Mouse (Mus musculus): Measurements from ENCODE around the gene Lgals2.

The Lgals2 gene

DNA sequence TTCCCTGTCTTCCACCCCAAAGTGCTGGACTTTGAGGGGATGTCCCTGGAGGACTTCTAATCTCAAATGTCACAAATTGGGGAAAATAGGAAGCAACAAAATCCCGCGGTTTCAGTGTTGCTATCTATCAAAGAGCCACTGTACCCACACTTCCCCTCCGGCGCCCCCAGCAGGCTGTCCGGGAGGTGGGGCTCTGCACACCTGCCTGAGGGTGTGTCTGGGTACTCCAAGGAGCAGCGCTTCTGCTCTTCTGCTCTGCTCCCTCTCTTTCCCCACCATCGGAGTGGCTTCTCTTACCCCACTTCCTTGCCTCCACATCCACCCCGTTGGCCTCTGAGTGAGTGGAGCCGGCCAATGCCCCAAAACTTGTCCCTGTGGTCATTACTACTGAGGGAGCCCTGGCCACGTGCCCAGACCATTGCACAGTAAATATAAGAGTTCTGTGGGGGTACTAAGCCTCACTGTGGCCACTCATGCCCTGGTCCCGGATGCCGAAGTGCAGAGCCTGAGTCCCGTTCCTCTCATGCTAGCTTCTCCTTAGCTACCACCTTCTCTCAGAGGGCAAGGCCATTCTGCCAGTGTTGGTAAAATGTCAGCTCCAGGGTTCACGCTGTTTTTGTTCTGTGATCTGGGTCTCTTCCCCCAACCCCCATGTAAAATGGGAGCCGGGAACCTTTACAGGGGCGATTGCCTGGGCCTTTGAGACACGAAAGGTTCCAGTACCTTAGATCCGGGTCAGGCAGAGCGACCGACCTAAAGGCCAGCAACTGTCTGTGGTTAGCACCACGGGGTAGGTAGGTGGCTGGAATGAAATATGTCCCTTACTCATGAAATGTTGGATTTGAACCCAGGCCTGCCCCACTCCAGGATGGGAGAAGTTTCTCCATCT lies 11.5 kb downstream of the Lgals2 start:
- peak in 1 of 2 experiments; percentile 29 for DNase-seq (ENCODE audit: low spot score in 2 of 2)

DNA sequence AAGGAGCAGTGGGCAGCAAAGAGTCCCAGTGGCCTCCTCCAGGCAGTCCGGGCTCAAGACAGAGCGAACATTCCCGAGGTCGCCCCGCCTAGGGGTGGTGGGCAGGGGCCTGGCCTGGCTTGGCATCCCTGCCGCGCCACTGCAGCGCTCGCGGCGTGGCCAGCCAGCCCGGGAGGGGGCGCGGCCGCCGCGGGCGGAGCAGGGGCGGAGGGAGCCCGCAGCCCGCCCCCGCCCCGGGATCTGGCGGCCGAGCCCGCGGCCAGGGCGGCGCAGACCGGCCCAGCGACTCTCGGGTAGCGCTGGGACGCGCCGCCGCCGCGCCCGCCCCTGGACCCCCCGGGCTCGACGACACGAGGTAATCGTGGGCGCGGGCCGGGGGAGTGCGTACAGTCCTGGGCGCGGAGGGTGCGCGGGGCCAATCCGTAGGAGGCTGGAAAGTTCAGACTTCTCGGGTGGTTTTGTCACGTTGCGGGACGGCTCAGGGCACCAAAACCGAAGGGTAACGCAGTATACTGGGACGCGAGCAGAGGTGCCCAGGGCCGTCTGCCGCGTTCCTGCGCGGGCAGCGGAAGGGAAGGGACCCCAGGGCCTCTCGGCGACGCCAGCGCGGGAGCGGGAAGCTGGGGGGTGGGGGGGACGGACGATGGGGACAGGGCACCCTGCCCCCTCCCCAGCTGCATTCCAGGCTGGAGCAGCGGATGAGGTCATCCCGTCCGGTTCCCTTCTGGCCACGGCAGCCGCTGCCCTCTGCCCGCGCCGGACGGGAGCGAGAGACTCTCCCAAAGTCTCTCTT lies 12.8 kb downstream of the Lgals2 start, which contains the start of gene Cdc42ep1:
TSS of gene Cdc42ep1 (plus strand) at position 254 of the 793 bp plus-strand sequence.
- peak in 1 of 2 experiments; percentile 59 for DNase-seq (ENCODE audit: low spot score in 2 of 2)

DNA sequence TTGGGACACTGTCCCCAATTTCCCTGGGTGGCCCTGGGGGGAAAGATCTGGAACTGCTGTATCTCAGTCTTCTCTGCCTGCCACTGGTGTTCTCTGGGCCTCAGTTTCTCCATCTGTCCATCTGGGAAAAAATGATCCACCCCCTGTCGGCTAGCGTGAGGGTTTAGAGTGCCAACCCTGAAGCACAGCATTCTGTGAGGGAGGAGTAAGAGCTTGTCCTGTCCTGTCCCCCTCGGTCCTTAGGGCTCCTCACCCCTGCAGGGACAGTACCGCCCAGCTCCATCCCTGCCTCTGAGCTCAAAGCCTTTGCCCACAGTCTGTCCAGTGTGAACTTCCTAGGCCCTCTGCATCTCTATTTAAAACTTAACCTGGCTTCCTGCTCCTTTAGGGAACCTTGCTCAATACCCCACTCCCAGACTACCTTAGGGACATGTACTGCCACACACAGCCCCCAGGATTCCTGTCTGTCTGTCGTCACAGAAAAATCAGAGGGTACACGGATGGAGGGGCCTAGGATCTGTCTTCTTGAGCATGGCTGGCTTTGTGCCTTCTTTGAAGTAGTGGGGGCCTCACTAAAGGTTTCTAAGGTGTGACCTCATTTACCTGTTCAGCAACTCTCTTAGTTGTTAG lies 14.1 kb downstream of the Lgals2 start:
- peak in 1 of 2 experiments; percentile 10 for DNase-seq (ENCODE audit: low spot score in 2 of 2)

DNA sequence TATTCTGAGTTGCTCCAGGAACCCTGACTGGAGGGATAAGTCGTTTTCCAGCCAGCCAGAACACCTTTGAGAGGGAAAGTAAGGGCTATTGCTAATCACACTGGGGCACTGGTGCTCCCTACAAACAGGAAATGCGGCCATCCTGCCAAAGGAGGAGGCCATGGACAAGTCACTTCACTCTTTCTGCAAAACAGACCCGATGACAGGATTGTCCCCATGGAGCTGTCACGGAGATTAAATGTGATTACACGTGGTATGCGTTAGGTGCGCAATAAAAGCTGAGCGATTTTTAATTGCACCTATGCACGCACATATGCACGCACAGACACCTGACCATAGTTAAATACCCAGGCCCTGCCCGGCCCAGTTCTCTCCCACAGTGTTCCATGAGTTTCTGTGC lies 14.6 kb downstream of the Lgals2 start:
- DNase-seq (ENCODE audit: low spot score in 2 of 2): peak in 1 of 2 experiments; percentile 14

DNA sequence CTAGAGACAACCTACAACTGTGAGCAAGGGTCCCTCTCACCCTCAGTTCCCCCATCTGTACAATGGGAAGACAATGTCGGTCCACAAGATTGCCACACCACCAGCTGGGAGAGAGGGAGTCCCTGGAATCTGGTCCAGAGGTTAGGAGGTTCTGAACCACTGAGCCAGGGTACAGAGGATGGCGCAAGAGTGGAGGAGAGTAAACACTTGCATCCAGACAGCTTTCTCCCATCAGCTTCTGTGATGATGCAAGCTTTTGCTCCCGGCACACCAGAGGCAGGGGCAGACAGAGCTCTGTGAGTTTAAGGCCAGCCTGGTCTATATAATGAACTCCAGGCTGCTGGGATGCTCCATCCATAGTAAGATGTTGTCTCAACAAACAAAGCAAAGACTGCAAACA lies 15.1 kb downstream of the Lgals2 start:
- DNase-seq (ENCODE audit: low spot score in 2 of 2): no peak

DNA sequence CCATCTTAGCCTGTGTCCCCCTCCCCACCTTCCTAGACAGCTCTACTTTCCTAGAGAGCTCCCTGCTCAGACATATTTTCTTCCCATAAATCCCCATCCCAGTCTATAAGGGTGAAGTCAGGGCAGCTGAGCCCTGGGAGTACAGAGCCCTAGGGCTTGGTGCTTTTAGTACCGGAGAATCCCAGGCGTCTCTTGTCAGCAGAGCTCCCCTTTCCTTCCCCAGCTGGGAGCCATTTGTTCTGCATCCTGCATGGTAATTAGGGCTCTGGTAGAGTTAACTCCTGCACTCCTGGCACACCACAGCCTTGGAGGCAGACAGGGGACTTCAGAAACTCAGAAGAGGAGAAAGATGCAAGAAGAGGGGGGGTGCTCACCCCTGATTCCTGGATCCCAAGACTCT lies 15.6 kb downstream of the Lgals2 start:
- peak in 1 of 2 experiments; percentile 29 for DNase-seq (ENCODE audit: low spot score in 2 of 2)

DNA sequence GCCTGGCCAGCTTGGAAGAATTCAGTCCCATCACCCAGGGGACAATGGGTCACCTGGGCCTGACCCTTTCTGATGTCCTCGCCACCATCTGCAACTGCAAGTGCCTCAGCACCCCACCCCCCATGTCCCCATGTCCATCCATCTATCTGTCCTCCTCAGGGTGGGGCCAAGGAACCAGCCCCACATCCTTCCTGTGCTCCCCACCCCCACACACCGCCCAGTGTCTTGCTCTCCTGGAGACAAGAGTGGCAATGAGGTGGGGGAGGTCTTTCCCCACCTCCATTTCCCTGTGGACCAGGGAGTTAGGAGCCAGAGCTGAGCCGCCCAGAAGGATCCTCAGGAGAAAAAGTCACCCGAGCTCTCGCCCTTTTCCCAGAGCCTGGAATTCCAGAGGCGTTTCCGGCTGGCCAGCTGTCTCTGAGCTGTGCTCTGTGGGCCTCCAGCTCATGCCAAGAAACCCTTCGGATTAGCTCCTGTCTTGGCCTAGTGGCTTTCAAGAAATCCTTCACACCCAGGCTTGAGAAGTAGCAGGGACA lies 19.2 kb downstream of the Lgals2 start:
- peak in 1 of 2 experiments; percentile 25 for DNase-seq (ENCODE audit: low spot score in 2 of 2)

DNA sequence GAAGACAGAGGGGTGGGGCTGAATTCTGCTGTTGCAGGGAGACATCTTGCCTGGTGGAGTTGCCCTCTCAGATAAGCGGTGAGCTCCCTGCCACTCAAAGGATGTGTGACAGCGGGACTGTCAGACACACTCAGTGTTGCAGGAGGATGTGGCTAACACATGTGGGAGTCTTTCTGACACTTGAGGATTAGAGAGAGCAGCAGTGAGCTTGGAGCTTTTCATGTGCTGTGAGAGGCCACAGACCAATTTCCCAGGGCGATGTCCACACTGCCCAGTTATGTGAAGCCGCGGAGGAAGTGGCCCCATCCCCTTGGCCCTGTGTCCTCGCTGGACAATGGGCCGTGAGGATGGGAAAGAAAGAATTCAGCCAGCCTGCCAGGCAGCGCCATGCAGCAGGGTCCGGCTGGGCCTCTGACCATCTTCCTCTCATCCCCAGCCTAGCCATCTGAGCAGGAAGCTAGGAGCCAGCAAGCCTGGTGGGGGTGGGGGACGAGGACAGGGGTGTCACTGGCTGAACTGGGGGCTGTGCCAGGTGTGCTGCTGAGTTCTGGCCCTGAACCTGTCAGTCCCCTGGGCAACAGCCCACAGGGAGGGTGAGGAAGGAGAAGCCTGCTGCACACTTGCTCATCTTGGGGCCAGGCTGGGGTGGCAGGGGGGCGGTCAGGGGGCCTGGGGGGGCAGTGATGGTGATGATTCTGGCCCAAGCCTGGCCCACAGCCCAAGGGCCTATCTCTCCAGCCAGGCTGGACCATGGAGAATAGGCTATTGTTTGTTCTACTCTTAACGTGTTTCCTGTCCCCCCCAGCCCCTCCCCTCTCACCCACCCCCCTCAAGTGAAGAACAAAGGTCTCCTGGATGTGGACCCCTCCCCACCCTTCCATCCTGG lies 19.9 kb downstream of the Lgals2 start:
- no peak for DNase-seq (ENCODE audit: low spot score in 2 of 2)

DNA sequence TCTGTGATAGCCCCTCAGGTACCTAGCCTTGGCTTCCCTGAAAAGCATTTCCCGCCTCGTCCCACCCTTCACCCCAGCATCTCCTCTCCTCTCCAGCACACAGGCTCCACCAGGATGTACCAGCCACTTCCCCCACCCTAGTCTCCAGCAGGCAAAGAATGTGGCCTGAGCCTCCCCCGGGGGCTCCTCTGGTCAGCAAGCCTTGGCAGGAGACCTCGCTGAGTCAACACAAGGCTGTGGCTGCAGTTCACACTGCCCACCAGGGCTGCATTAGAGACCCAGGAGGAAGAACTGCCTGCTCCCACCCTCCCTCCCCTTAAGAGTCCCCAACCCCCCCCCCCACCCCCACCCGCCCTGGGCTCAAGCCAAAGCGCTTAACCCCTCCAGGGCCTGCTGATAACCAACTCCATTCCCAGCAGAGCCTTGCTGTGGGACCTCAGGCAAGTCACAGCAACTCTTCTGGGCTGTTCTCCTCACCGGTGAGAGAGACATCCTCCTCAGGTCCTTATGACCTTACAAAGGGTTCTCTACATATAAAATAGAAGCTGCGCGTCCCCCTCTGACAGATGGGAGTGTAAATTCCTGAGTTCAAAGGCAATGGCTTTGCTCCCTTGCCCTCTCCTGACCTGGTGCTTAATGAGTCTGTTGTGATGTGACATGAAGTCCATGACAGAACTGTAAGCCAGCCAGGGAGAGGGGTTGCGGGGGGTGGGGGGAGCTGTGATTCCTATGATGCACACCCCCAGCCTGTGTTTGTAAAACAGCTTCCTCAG lies 20.9 kb downstream of the Lgals2 start:
- DNase-seq (ENCODE audit: low spot score in 2 of 2): no peak

DNA sequence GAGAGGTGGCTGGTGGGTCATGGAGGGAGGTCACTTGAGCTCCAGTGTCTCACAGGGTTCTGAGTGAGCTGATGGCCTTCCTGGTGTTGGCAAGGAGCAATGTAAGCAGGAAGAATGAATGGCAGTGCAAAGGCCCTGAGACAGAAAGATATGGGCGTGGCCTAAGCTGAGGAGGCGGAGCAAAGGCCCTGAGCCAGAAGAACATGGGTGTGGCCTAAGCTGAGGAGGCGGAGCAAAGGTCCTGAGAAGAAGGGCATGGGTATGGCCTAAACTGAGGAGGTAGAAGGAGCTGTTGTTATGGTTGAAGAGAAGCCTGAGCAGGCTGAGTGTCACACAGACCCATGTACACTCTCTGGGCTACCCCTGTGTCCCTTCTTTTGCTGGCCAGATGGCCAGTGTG lies 21.7 kb downstream of the Lgals2 start:
- DNase-seq (ENCODE audit: low spot score in 2 of 2): no peak

DNA sequence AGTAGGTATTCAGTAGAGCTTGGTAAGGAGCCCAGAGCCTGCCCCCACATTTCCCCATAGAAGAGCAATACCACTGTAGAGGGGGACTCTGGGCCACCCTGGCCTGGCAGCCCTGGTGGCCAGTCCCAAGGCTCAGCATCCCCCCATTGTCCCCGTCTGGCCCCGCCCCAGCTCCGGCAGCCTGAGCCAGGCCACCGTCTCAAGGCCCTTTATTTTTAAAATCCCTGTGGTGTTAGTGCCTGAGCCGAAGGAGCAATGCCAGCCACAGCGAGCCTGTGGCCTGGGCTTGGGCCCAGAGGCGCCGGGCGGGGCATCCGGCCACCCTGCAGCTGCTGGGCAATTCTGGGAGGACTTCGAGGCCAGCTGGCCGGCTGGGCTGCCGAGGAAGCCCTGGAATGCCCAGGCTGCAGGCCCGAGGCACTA lies 22.6 kb downstream of the Lgals2 start:
- peak; percentile 87 to 89 for DNase-seq (ENCODE audit: low spot score in 2 of 2)

DNA sequence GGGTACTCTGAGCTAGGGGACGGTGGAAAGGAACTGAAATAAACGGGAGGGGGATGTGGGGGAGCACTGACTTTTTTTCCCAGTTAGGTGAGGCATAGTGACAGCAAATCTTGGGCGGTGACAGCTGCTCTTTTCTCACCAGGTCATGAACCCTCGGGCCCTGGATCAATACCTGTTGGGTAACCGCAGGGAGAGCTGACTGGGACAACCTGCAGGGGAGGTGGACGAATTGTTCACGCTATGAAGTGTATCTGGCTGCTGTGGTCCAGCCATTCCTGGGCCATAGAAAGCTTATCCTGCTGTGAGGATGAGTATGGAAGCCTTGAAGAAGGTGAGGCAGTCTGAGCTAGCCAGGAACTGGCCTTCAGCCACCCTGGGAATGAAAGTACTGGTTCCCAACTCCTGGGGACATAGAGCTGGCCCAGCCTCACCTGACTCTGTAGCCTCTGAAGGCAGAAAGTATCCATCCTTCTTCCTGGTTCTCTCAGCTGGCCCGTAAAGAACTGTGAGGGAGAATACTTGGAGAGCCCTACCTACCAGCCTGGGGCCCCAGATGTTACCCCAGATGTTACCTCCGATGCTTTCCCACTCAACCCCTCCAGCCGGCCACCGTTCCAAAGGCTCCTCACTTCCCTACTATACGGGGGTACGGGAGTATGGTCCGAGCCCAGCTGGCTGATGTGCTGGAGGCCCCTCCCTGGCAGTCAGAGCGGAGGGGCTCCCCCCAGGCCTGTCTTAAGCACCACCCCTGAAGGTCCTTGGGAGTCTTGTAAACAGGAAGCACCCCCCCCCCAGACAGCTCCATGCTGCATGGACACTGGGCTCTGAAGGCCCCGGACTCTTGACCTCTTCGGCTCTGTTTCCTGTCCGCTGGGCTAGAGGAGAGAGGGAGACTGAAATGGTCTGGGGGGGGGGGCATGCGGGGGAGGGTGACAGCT lies 23.3 kb downstream of the Lgals2 start:
- DNase-seq (ENCODE audit: low spot score in 2 of 2): no peak

DNA sequence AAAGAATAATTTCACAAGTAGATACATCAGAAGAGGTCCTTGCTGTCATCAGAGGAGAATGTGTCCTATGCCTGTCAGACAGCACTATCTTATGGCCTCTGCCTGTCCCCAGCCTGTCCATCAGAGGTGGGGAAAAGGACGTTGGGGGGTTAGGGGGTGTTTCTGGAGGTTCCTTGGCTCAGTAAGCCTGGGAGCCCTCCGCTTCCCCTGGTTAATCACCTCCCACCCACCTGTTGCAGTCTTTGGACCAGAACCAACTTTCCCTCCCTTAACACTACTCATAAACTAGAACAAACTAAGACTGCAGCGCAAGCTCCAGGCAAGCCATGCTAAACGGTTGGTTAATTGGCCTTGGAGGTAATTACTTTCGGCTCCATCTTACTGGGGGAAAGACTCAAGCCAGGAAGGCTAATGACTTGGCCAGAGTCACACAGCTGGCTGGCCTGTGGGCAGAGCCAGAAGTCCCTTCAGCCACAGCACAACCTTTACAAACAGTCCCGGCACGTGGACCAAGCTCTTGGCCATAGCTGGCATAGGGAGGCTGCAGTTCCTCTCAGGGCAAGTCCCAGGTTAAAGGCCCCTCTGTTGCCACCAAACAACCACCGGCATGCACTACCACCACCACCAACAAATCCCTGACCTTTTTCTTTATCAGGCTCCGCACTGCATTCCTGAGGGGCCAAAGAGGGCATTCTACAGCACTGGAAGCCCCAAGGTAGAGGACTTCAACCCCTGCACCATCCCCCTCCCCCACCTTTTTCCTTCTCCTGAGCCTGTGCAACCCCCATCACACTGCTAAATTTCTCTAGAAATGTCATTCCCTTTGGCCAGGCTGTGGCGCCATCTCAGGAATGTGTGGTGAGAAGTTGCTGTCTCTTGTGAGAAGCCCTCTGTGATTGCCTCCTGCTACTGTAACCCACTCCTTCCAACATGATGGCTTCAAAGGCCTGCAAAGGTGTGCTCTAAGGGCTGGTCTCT lies 24.3 kb downstream of the Lgals2 start:
- DNase-seq (ENCODE audit: low spot score in 2 of 2): no peak

DNA sequence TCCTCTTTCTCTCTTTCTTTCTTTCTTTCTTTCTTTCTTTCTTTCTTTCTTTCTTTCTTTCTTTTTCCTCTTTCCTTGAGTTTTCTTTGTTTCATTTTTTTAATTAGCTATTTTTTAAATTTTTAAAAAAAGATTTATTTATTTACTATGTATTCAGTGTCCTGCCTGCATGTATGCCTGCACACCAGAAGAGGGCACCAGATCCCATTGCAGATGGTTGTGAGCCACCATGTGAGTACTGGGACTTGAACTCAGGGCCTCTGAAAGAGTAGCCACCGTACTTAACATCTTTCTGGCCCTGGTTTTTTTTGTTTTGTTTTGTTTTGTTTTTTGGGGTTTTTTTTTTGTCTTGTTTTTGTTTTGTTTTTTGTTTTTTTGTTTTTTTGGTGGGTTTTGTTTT lies 25.7 kb downstream of the Lgals2 start:
- DNase-seq (ENCODE audit: low spot score in 2 of 2): no peak

DNA sequence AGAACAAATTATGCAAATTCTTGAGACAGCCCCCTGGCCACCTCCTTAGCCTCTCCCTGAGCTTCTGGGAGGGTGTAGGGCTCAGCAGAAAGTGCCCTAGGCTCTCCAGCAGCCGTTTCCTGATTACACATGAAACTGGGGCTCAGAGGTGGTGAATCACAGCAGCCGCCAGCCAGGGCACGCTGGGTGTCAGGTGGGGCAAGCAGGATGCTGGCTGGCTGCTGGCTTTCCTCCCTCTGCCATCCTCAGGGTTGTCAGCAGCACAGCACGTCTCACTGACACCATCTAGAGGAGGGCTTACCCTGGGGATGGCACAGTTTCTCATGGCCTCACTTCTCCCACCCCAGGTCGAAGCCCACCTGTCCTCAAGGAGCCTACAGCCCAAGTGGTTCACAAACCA lies 27.0 kb downstream of the Lgals2 start:
- DNase-seq (ENCODE audit: low spot score in 2 of 2): no peak

DNA sequence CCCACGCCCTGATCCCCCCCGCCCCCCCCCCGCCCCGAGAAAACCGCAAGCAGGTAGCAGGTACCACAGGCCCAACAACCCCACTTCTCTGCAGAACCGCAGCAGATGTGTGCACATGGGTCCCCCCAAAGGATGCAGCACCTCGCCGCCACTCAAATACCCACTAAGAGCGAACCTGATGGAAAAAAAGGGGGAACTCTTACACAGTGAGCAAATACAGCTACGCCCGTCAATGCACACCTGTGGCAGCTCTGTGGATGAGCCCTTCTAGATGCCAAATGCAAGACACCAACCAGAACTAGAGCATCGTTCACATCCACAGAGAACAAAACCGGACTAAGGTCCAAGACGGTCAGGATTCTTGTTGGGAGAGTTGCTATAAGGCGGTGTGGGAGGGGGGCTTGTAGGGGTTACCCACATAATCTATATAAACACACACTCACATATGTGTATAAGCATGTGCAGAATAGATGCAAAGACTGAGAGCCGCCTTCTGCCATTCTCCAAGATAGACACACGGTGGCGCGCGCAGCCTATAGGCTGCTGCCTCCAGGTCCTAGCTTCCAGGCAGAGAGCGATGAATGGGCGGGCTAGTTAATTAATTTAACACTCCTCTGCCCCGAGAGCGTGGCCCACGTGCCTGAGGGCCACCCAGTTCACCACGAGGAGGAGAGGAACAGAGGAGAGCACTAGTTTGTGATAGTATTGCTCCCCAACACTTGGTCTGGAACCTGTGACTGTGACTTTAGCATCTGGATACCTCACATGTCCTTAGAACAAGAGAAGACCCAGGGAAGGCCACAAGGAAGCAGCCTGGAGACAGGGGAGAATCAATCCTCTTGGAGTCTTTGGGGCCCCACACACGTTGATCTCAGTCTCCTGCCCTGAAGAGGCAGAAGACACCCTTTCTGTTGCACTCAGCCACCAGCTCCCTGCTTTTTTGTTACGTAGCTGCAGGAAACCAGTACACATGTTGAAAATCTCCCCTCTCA lies 28.8 kb downstream of the Lgals2 start:
- DNase-seq (ENCODE audit: low spot score in 2 of 2): peak; percentile 73 to 83

DNA sequence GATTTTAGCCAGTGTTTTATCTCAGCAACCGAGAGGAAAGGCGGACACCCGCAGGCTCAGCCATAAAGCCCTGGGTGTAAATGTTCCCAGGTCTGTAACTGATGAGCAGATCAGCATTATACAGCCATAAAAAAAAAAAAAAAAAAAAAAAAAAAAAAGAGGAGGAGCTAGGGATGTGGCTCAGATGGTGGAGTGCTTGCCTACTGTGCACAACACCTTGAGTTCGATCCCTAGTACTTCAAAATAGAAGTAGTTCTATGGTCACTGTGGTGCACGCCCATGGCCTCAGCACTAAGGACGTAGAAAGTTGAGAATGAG lies 39.3 kb downstream of the Lgals2 start:
- DNase-seq (ENCODE audit: low spot score in 2 of 2): no peak

All from right cerebral cortex, postnatal 10 days (tissue).